Comparison of ENCODE assay signal across 19 mouse cellular contexts in the genomic region with DNA sequence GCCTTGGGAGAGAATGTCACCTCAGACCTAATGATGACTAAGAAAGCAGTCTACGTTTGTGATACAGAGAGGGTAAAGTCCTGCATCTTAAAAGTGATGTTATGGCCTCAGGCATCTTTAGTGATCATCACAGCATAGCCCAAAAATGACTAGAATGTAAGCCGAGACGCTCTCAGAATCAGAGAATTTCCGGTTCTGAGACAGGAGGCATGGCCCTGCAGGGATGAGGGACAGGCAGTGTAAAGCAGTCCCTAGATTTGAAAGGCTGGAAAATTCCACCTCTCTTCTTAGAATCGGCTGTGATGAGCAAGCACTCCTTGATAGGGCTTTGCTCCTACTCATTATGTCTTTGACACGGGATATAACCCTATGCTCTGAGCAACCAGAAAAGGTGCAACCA.
"Had no signal": no experiment of that assay in that cellular context is flagged by ENCODE, and none has a peak within 500 bp of the region (broad histone marks: within the 10 kb centered on the region; RNA-seq: fewer than 3 reads in every experiment).

No protein-coding gene starts in this region.

- H3K4me1 ChIP-seq: midbrain, embryonic 12.5 days; midbrain, embryonic 15.5 days had no signal

- DNase-seq: kidney, adult 18-20 months; kidney, postnatal 4 days; left cerebral cortex, postnatal 4 days; liver, postnatal 0 days; lung, embryonic 14.5 days; right cerebral cortex, adult 18-20 months; right cerebral cortex, postnatal 14 days; right cerebral cortex, postnatal 4 days; thymus, postnatal 25 days had no signal

- H3K36me3 ChIP-seq: limb, embryonic 12.5 days; limb, embryonic 15.5 days; midbrain, embryonic 12.5 days; midbrain, embryonic 15.5 days; neural tube, embryonic 12.5 days; neural tube, embryonic 15.5 days; stomach, embryonic 15.5 days had no signal

- H3K27ac ChIP-seq: kidney, embryonic 15.5 days; limb, embryonic 12.5 days; limb, embryonic 15.5 days; liver, embryonic 14.5 days; macrophage; midbrain, embryonic 12.5 days; midbrain, embryonic 15.5 days; neural tube, embryonic 12.5 days; neural tube, embryonic 15.5 days; stomach, embryonic 15.5 days had no signal

- H3K27me3 ChIP-seq: kidney, embryonic 15.5 days; limb, embryonic 12.5 days; midbrain, embryonic 12.5 days; midbrain, embryonic 15.5 days; neural tube, embryonic 12.5 days; neural tube, embryonic 15.5 days; stomach, embryonic 15.5 days had no signal

- H3K4me3 ChIP-seq: kidney, embryonic 15.5 days; limb, embryonic 12.5 days; limb, embryonic 15.5 days; midbrain, embryonic 12.5 days; midbrain, embryonic 15.5 days; neural tube, embryonic 12.5 days; neural tube, embryonic 15.5 days; stomach, embryonic 15.5 days had no signal
